Mouse (Mus musculus): ENCODE results near the gene Ints6l. TPM values are rescaled to one million over a fixed set of nuclear protein-coding genes. Genes with fewer than 3 reads are reported as not detected.
"Not testable (repeated sequence)": the region's sequence is repeated elsewhere in the genome, so short reads cannot be mapped to it uniquely, and the experiment has no call there.

Ints6l gene
- polyA plus RNA-seq, 1 experiment from 2014 or later = 43.1 TPM

DNA sequence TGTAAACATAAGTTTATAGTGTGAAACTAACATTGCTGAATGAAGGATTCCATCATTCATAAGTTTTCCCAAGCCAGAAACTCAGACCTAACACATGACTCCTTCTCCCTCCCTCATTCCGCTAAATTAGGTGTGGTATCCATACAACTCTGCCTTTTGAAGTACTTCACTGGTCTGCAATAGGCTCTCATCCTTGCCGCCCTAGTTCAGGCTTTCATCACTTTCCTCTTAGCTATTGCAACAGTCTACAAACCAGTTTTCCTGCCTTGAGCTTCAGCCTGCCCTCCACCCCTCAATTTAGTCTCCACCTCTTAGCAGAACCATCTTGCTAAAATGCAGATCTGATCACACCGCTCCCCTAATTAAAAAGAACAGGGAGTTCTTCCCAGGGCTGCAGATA, 22.9 kb downstream of the Ints6l start:
- WGBS (ENCODE audit: insufficient replicate concordance) = 83% methylated on average over 3 of the region's 3 CpGs

DNA sequence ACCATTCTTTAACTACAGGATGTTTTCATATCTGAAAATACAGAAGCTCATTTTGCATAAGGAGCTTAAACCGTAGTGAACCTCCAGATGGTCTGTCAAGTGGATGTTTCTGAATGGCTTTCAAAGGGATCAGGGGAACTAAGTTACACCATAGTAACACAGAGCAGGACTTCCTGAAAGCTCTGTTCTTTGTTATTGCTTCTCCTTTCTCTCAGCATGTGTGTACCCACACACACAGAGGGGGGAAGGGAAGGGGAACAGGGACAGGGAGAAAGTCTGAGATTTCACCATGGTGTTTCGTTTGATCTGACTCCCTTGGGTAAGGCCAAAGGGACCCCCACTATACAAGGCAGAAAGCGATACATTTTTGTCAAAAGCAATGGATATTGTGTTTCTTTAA, 27.2 kb downstream of the Ints6l start:
- no peaks in the 10 kb centered on the region for H3K27me3 ChIP-seq (ENCODE audit: control insufficient read depth, insufficient read depth, low read depth, low read length)
- no peak overlapping the region for H3K9ac ChIP-seq (ENCODE audit: low read depth, low read length)
- H3K4me2 ChIP-seq (ENCODE audit: low read depth, low read length) = no peak overlapping the region
- 0 out of 2 replicates have a peak, but pooled peaks have one; percentile 27 for ATAC-seq (ENCODE audit: low read depth)
- no peaks in the 10 kb centered on the region for H3K9me3 ChIP-seq (replicated peaks; ENCODE audit: control insufficient read depth, low read length)
- H3K4me1 ChIP-seq (ENCODE audit: control insufficient read depth, low read depth, low read length) = no peaks in the 10 kb centered on the region
- WGBS (ENCODE audit: insufficient replicate concordance) = 50% methylated on average over 3 of the region's 3 CpGs
- H3K36me3 ChIP-seq (ENCODE audit: control insufficient read depth, insufficient read depth) = peaks cover 24% of the 10 kb centered on the region
- no peak overlapping the region for H3K27ac ChIP-seq (ENCODE audit: low read length)
- no peak overlapping the region for H3K4me3 ChIP-seq (ENCODE audit: low read depth, low read length)

More for the DNA sequence above, 22.9 kb downstream of the Ints6l start:
- Histone ChIP-seq H3K9ac (ENCODE audit: low read depth, low read length) (no peak overlapping the region), H3K27me3 (ENCODE audit: control insufficient read depth, insufficient read depth, low read depth, low read length) (no peaks in the 10 kb centered on the region), H3K27ac (ENCODE audit: low read length) (no peak overlapping the region), H3K4me2 (ENCODE audit: low read depth, low read length) (no peak overlapping the region), H3K4me1 (ENCODE audit: control insufficient read depth, low read depth, low read length) (no peaks in the 10 kb centered on the region), H3K4me3 (ENCODE audit: low read depth, low read length) (no peak overlapping the region), H3K9me3 (replicated peaks; ENCODE audit: control insufficient read depth, low read length) (no peaks in the 10 kb centered on the region), H3K36me3 (ENCODE audit: control insufficient read depth, insufficient read depth) (peaks cover 9% of the 10 kb centered on the region)
- ATAC-seq (ENCODE audit: low read depth) = no peak

DNA sequence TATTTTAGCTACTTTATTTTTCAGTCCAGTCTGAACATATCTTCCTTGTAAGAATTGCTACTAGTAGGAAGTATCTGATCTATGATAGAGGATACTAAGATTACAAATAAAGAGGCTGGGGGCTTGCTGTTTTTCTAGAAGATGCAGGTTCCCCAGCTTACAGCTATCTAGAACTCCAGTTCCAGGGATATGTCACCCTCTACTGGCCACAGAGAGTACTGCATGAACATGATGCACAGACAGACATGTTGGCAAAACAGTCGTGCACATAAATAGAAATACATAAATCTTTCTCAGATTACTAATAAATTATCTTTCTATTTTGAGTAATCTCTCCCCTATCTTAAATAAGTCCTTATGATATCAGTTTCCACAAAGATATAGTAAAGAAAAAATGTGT, 35.1 kb downstream of the Ints6l start:
- no peaks in the 10 kb centered on the region for H3K9me3 ChIP-seq (replicated peaks; ENCODE audit: control insufficient read depth, low read length)
- H3K27me3 ChIP-seq (ENCODE audit: control insufficient read depth, insufficient read depth, low read depth, low read length) = no peaks in the 10 kb centered on the region
- peaks cover 14% of the 10 kb centered on the region for H3K36me3 ChIP-seq (ENCODE audit: control insufficient read depth, insufficient read depth)
- H3K27ac ChIP-seq (ENCODE audit: low read length) = no peak overlapping the region
- WGBS (ENCODE audit: insufficient replicate concordance) = 15% methylated on average over 1 of the region's 1 CpGs
- ATAC-seq (ENCODE audit: low read depth) = no peak
- H3K4me1 ChIP-seq (ENCODE audit: control insufficient read depth, low read depth, low read length) = no peaks in the 10 kb centered on the region
- no peak overlapping the region for H3K4me3 ChIP-seq (ENCODE audit: low read depth, low read length)
- no peak overlapping the region for H3K4me2 ChIP-seq (ENCODE audit: low read depth, low read length)
- H3K9ac ChIP-seq (ENCODE audit: low read depth, low read length) = no peak overlapping the region

DNA sequence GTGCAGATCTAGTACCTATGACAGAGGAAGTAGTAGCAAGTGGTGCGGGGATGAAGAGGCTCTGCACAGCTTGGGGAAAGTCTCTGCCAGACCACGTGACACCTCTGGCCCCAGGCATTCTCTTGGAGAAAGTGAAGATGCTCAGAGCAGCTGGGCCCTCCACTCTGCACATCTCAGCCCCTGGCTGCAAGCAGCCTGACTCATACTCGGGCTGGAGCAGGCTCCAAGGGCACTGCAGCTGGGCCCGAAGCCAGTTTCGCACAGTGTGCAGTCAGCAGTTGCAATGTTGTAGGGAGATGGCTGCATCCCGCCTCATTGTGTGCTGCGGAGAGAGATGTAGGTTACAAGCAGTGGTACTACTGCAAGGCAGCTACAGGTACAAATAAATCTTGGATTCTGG, 42.6 kb downstream of the Ints6l start:
- Histone ChIP-seq H3K4me3 (ENCODE audit: low read depth, low read length) (no peak overlapping the region), H3K27me3 (ENCODE audit: control insufficient read depth, insufficient read depth, low read depth, low read length) (no peaks in the 10 kb centered on the region), H3K4me2 (ENCODE audit: low read depth, low read length) (no peak overlapping the region), H3K36me3 (ENCODE audit: control insufficient read depth, insufficient read depth) (peaks cover 20% of the 10 kb centered on the region), H3K4me1 (ENCODE audit: control insufficient read depth, low read depth, low read length) (no peaks in the 10 kb centered on the region), H3K9me3 (replicated peaks; ENCODE audit: control insufficient read depth, low read length) (no peaks in the 10 kb centered on the region), H3K27ac (ENCODE audit: low read length) (no peak overlapping the region), H3K9ac (ENCODE audit: low read depth, low read length) (no peak overlapping the region)
- ATAC-seq (ENCODE audit: low read depth) = no peak
- WGBS (ENCODE audit: insufficient replicate concordance) = 77% methylated on average over 7 of the region's 7 CpGs

DNA sequence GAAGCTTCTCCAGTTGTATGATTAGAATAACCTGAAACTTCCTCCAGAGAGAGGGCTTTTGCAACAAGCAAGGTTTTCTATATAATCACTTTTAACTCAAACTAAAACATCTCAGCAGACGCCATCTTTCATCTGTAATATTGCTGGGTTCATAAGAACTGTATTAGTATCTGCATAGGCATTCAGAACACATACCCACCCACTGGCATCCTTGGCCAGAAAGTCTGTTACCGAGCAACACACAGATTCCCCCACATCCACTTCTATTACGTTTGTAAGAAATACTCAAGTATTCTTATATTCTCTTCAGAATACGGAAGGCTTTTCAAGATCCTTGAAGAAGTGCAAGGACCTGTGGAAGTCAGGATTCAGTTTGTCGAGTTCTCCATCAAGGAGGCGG, 69.8 kb downstream of the Ints6l start, which contains the start of gene Gm10477:
TSS of gene Gm10477 (plus strand) at position 301 of the 400 bp plus-strand sequence.
- H3K9me3 ChIP-seq (replicated peaks; ENCODE audit: control insufficient read depth, low read length); H3K4me3 ChIP-seq (ENCODE audit: low read depth, low read length); H3K27me3 ChIP-seq (ENCODE audit: control insufficient read depth, insufficient read depth, low read depth, low read length); H3K9ac ChIP-seq (ENCODE audit: low read depth, low read length); ATAC-seq (ENCODE audit: low read depth); H3K4me2 ChIP-seq (ENCODE audit: low read depth, low read length); H3K27ac ChIP-seq (ENCODE audit: low read length); H3K36me3 ChIP-seq (ENCODE audit: control insufficient read depth, insufficient read depth); H3K4me1 ChIP-seq (ENCODE audit: control insufficient read depth, low read depth, low read length): not testable (repeated sequence)
- WGBS (ENCODE audit: insufficient replicate concordance) = 67% methylated on average over 6 of the region's 6 CpGs

DNA sequence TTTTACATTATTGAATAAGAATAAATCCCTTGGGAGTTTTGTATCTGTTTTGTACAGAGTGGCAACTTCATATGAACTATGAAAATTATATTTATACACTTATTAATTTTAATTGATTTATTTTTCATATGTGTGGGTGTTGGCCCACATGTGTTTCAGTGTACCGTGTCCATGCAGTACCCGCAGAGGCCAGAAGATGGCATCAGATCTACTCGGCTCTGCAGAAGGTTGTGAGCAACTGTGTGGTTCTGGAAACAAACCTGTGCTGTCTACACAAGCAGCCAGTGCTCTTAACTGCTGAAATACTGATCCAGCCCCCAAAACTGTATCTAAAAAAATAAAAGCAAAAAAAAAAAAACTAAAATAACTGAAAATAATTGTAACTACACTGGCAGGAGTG, 76.6 kb downstream of the Ints6l start:
- no peak for ATAC-seq (ENCODE audit: low read depth)
- no peak overlapping the region for H3K4me2 ChIP-seq (ENCODE audit: low read depth, low read length)
- H3K4me1 ChIP-seq (ENCODE audit: control insufficient read depth, low read depth, low read length) = no peaks in the 10 kb centered on the region
- H3K4me3 ChIP-seq (ENCODE audit: low read depth, low read length) = no peak overlapping the region
- no peaks in the 10 kb centered on the region for H3K9me3 ChIP-seq (replicated peaks; ENCODE audit: control insufficient read depth, low read length)
- no peak overlapping the region for H3K9ac ChIP-seq (ENCODE audit: low read depth, low read length)
- no peak overlapping the region for H3K27ac ChIP-seq (ENCODE audit: low read length)
- 8% methylated on average over 3 of the region's 3 CpGs for WGBS (ENCODE audit: insufficient replicate concordance)
- no peaks in the 10 kb centered on the region for H3K27me3 ChIP-seq (ENCODE audit: control insufficient read depth, insufficient read depth, low read depth, low read length)
- H3K36me3 ChIP-seq (ENCODE audit: control insufficient read depth, insufficient read depth) = no peaks in the 10 kb centered on the region

DNA sequence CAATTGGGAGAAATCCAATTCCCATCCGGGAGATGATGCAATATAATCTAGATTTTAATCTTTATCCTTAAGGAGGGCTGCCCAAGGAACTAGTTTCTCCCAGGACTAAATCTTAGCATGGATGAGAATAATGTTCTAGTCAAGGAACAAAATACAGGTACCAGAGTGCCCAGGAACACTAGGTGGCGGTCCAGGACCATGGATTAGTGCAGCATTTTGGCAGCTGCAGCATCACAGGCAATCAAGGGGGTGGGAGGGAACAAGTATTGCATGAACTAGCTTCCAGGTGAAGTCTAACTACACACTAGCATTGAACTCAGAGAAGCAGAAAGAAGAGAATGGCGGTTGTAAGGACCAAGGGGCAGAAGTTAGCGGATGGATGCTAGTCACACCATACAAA, 82.5 kb downstream of the Ints6l start:
- no peak overlapping the region for H3K27ac ChIP-seq (ENCODE audit: low read length)
- no peaks in the 10 kb centered on the region for H3K36me3 ChIP-seq (ENCODE audit: control insufficient read depth, insufficient read depth)
- no peak overlapping the region for H3K4me3 ChIP-seq (ENCODE audit: low read depth, low read length)
- no peaks in the 10 kb centered on the region for H3K27me3 ChIP-seq (ENCODE audit: control insufficient read depth, insufficient read depth, low read depth, low read length)
- no peak overlapping the region for H3K4me2 ChIP-seq (ENCODE audit: low read depth, low read length)
- H3K9ac ChIP-seq (ENCODE audit: low read depth, low read length) = no peak overlapping the region
- ATAC-seq (ENCODE audit: low read depth) = no peak
- H3K4me1 ChIP-seq (ENCODE audit: control insufficient read depth, low read depth, low read length) = no peaks in the 10 kb centered on the region
- WGBS (ENCODE audit: insufficient replicate concordance) = 39% methylated on average over 4 of the region's 4 CpGs
- H3K9me3 ChIP-seq (replicated peaks; ENCODE audit: control insufficient read depth, low read length) = no peaks in the 10 kb centered on the region

DNA sequence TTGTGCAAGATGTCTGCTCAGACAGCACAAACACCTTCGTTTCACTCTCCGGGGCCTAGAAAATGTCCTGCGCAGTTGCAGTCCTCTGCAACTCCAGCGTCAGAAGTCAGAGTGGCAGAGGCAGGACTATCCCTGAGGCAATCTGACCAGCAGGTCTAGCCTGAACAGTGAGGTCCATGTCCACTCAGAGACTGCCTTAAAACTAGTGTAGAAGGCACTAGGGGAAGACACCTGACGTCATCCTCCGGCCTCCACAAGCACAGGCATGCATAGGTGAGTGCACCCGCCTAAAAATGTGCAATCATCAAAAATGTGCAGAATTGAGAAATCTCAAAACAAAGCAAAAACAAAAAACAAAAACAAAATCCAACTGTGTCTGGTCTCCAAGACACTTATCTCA, 94.8 kb downstream of the Ints6l start, which contains the start of gene Gm648:
TSS of gene Gm648 (minus strand) at position 101 of the 400 bp plus-strand sequence.
- Histone ChIP-seq H3K9me3 (replicated peaks; ENCODE audit: control insufficient read depth, low read length) (no peaks in the 10 kb centered on the region), H3K36me3 (ENCODE audit: control insufficient read depth, insufficient read depth) (no peaks in the 10 kb centered on the region), H3K4me1 (ENCODE audit: control insufficient read depth, low read depth, low read length) (no peaks in the 10 kb centered on the region), H3K9ac (ENCODE audit: low read depth, low read length) (no peak within 1 kb of the TSS), H3K27ac (ENCODE audit: low read length) (no peak within 1 kb of the TSS), H3K4me3 (ENCODE audit: low read depth, low read length) (no peak within 1 kb of the TSS), H3K27me3 (ENCODE audit: control insufficient read depth, insufficient read depth, low read depth, low read length) (no peaks in the 10 kb centered on the region), H3K4me2 (ENCODE audit: low read depth, low read length) (no peak within 1 kb of the TSS)
- 64% methylated on average over 7 of the region's 7 CpGs for WGBS (ENCODE audit: insufficient replicate concordance)
- ATAC-seq (ENCODE audit: low read depth) = no peak

DNA sequence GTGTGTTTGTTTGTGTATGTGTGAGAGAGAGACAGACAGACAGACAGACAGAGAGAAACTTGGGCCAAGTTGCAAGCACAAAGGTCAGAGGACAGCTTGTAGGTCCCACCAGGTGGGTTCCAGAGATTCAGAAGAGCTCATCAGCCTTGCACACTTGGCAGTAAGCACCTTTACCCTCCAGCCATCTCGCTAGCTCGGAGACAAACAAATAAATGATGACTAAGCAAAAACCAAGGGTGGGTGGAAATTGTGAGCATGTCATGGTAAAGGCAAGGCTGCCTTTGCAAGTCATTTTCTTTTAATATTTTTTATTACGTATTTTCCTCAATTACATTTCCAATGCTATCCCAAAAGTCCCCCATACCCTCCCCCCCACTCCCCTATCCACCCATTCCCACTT, 98.9 kb downstream of the Ints6l start:
- H3K4me1 ChIP-seq (ENCODE audit: control insufficient read depth, low read depth, low read length) = no peaks in the 10 kb centered on the region
- H3K27ac ChIP-seq (ENCODE audit: low read length) = no peak overlapping the region
- H3K27me3 ChIP-seq (ENCODE audit: control insufficient read depth, insufficient read depth, low read depth, low read length) = no peaks in the 10 kb centered on the region
- H3K4me2 ChIP-seq (ENCODE audit: low read depth, low read length) = no peak overlapping the region
- 53% methylated on average over 3 of the region's 3 CpGs for WGBS (ENCODE audit: insufficient replicate concordance)
- no peak for ATAC-seq (ENCODE audit: low read depth)
- no peaks in the 10 kb centered on the region for H3K9me3 ChIP-seq (replicated peaks; ENCODE audit: control insufficient read depth, low read length)
- H3K4me3 ChIP-seq (ENCODE audit: low read depth, low read length) = no peak overlapping the region
- no peaks in the 10 kb centered on the region for H3K36me3 ChIP-seq (ENCODE audit: control insufficient read depth, insufficient read depth)
- H3K9ac ChIP-seq (ENCODE audit: low read depth, low read length) = no peak overlapping the region

Measured in liver, embryonic 16.5 days (tissue).